Mouse (Mus musculus): Measurements from ENCODE around the gene Tulp2. TPM values are rescaled to one million over a fixed set of nuclear protein-coding genes. Genes with fewer than 3 reads are reported as not detected.

Gene Tulp2
- polyA plus RNA-seq (2015; fragmentation: Nextera tagmentation; extraction: Ambion mirVana), result 0.29 and 0.49 TPM in 2 replicates

GRCm38 (mm10) chr7:45481374-45481927 is at the start of gene Tulp2:
TSS of gene Tulp2 (plus strand) at chr7:45481877.

GRCm38 (mm10) chr7:45434203-45435015 is 47.3 kb upstream of the Tulp2 start, which contains the start of gene Gys1:
TSS of gene Gys1 (plus strand) at chr7:45434844.

DNA sequence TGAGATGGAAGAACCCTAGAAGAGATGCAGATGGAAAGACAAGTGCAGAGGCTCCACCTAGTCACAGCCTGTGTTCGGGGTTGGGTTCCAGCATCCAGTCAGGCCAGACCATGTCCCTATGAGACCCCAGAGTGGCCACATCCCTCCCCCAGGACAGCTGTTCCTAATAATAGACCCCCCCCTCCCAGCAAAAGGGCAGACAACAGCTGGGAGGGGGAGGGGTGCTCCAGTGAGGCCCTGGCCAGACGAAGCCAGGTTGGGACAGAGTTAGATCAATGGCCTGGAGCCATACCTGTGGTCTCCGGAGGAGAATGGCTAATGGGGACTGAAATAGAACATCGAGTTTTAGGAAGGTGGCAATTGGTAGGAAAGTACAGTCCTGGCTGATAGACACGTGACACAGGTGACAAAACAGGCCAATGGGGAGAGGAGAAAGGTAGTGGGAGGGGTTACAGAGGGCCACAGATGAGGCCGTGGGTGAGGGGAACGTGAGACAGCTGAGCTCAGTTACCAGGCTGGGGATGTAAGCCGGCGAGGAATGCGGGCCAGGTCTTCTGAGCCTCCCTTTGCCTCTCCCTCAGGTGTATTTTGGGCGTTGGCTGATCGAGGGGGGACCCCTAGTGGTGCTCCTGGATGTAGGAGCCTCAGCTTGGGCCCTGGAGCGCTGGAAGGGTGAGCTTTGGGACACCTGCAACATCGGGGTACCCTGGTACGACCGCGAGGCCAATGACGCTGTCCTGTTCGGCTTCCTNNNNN is 44.0 kb upstream of the Tulp2 start, which contains the start of gene Ruvbl2:
Gene Ruvbl2, minus strand, starts transcription at position 576 of the 756 bp plus-strand sequence.

GRCm38 (mm10) chr7:45459564-45460140 is 22.0 kb upstream of the Tulp2 start, which contains the start of gene Ftl1:
TSS of gene Ftl1 (minus strand) at chr7:45459884.

GRCm38 (mm10) chr7:45466283-45467089 is 15.2 kb upstream of the Tulp2 start, which contains the start of gene Bax:
TSS of gene Bax (minus strand) at chr7:45466898.

DNA sequence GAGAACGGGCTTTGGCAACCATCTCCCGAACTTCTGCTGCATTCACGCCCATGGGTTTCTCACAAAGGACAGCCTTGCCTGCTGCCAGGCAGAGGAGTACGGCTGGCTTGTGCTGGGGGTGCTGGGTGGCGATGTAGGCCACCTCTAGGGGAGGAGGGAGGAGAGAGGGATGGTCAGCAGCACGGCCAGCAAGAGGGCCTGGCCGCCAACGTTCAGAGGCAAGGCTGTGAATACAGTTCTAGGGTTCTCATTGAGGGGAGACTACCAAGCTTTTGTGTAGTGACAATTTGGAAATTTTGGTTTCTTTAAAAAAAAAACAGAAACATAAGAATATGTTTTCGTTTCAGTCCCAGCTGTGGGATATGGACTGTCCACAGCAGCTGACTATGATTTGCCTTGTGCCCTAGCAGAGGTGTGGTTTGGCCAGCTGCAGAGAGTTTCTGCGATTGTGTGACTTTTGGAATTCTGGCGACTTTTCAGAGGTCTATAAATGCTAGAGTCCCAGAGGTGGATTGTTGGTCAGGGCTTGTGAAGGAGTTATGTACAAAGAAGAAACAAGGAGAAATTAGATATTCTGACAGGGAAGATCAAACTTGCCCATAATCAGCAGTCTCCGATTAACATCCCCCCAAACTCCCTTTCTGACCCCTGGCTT is 5.2 kb downstream of the Tulp2 start, which contains the start of gene Gm45808:
Gene Gm45808, minus strand, starts transcription at position 51 of the 655 bp plus-strand sequence.

DNA sequence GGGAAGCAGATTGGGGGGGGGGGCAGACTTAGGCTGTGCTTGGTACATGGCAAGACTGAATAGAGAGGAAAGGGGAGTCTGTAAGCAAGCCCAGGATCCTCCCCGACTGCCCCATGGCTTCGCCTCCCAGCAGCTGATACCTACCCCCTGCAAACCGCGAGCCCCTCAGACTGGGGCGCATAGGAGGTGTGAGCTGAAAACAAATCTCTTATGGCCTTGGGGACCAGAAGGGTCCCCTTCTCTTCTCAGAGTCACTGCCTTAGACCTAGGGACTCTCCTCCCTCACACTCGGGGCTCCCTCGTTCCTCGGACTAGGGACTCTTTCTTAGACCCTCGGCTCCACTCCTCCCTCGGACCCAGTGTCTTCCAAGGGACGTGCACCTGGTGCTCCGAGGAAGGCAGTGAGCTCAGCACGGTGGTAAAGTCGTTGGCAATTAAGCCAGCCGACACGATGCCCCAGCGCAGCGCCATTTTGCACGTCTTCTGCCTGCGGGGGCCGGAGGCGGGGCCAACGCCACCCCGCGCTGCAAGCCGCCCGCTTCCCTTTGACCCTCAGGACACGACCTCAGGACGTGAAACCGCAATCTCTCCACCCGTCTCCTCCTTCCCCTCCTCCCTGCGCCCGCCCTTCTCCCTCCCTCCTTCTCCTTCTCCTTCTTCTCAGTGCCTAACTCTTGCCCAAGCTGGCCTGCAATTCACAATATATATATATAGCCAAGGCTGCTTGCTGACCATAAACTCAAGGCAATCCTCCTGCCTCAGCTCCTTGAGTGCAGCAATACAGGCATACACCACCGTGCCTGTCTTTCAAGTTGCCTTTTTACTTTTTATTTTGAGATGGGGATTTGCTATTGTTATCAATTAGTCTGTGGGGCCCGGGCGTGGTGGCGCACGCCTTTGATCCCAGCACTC is 6.9 kb downstream of the Tulp2 start, which contains the start of gene Dhdh:
Gene Dhdh, minus strand, starts transcription at position 513 of the 912 bp plus-strand sequence.

DNA sequence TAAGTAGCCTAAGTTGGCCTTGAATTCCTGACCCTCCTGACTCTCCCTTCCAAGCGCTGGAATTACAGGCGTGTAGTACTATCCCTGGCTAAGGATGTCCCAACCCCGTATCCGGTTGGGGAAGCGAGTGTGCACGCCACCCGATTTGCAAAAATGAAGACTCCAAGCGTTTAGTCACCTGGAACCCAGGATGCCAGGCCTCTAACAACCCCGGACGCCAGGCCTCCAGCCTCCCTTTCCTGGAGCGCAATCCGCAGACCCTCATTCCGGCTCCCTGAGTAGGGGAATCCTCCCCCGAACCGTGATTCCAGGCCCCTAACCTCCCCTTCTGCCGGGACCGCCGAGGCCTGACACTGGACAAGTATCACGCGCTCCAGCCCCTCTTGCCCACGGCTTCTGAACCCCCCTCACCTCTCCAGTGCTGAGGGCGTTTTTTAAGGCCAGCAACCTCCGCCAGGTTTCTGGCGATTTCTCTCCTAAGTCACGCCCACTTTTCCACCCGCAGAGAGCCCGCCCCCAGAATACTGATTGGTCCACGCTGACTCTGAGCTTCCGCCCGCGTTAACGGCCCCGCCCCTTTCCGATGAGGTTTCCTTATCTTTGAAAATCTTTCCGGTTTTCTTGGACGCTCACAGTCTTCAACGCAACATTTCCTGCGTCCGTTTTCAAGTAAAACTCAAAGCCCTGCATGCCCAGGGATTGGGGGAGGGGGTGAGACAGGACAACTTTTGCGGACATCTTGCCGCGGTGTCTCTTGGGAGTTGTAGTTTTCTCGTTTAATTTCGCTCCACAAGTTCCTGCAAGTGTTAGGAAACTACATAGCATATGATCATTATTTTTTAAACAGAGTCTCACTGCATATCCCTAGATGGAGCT is 28.5 kb downstream of the Tulp2 start, which contains the start of gene Nucb1:
Gene Nucb1, minus strand, starts transcription at position 495 of the 876 bp plus-strand sequence.

DNA sequence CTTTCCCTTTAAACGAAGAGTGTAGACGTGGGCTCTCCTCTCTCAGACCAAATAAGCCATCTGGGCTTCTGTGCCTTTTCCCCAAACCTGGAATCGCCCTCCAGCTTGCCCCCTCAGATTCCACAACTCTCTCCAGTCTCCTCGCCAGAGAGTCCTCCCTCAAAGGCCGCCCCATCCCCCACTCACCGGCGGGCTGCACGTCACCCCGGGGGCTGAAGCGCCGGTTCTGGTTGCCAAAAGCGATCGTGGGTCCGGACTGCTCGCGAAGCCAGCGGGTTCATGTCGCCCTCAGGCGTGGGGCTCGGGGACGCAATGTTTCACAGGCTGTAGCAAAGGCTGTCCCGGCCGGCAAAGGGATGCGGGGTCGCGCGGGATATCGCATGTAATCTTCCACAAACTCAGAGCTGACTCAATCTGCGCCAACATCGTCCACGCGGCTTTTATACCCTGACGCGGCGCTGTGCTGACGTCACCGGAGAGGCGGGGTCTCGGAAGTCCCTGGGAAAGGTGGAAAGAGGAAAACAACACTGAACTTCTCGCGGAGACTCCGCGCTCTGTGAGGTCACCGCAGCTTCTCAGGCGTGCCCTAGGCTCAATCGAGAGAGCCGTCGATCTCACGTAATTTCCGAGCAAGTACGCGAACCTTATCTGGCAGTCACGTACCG is 44.3 kb downstream of the Tulp2 start, which contains the start of the genes Ppp1r15a and Plekha4:
Gene Ppp1r15a, minus strand, starts transcription at position 460 of the 665 bp plus-strand sequence.
Gene Plekha4, plus strand, starts transcription at position 522 of the 665 bp plus-strand sequence.

GRCm38 (mm10) chr7:45554744-45555143 is 73.1 kb downstream of the Tulp2 start, which contains the start of gene Hsd17b14:
TSS of gene Hsd17b14 (plus strand) at chr7:45554893.

DNA sequence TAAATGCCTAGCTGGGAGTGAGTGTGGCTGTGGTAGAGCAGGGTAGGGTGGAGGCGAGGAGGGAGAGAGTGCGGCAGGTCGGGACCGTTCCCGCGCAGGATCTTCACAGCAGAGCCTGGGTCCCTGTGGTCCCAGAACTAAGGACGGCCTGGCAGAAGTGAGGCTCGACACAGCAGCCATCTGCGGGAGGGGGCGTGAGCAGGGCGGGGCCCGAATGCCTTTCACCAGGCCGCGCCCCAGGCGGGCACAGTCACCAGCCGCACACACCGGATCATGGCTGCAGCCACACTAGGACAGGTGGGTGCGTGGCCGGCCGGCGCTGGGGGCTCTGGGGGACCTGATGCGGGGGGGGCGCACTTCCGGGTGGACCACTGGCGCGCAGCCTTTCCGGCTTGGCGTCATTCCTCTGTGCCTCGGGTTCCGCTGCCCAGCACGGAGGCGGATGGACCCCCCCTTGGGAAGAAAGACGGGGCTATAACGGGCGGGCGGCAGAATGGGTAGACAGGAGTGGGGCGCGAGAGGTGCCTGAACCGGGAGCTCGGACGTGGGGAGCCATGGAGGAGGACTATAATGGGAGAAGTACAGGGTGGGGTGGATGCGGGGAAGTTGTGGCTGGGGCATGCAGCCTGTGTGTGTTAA is 88.5 kb downstream of the Tulp2 start, which contains the start of gene Bcat2:
Gene Bcat2, plus strand, starts transcription at position 51 of the 639 bp plus-strand sequence.

Small RNAs within 50 kb of the gene (microRNA-seq; reads per million reads assigned to microRNA genes)
- not detected for gene Gm22133

Other genes starting within 250 kb of the Tulp2 start
- 3.1 and 4.6 TPM in 2 replicates for gene Cd37, start 242.8 kb upstream of the Tulp2 start, polyA plus RNA-seq (2015; fragmentation: Nextera tagmentation; extraction: Ambion mirVana)
- gene Slc6a16, start 240.8 kb upstream of the Tulp2 start, polyA plus RNA-seq (2015; fragmentation: Nextera tagmentation; extraction: Ambion mirVana), result 2.2 and 2.6 TPM in 2 replicates
- not detected in 2 replicates for gene Slc6a21, start 204.4 kb upstream of the Tulp2 start, polyA plus RNA-seq (2015; fragmentation: Nextera tagmentation; extraction: Ambion mirVana)
- gene Trpm4, start 148.1 kb upstream of the Tulp2 start, polyA plus RNA-seq (2015; fragmentation: Nextera tagmentation; extraction: Ambion mirVana), result 11.8 and 12.6 TPM in 2 replicates
- 0.52 and 0.62 TPM in 2 replicates for gene Hrc, start 146.6 kb upstream of the Tulp2 start, polyA plus RNA-seq (2015; fragmentation: Nextera tagmentation; extraction: Ambion mirVana)
- 33.9 and 35.6 TPM in 2 replicates for gene Ppfia3, start 114.9 kb upstream of the Tulp2 start, polyA plus RNA-seq (2015; fragmentation: Nextera tagmentation; extraction: Ambion mirVana)
- gene Lin7b, start 111.3 kb upstream of the Tulp2 start, polyA plus RNA-seq (2015; fragmentation: Nextera tagmentation; extraction: Ambion mirVana), result 111 and 123 TPM in 2 replicates
- gene Snrnp70, start 86.1 kb upstream of the Tulp2 start, polyA plus RNA-seq (2015; fragmentation: Nextera tagmentation; extraction: Ambion mirVana), result 146 and 152 TPM in 2 replicates
- not detected in 2 replicates for gene Kcna7, start 76.2 kb upstream of the Tulp2 start, polyA plus RNA-seq (2015; fragmentation: Nextera tagmentation; extraction: Ambion mirVana)
- gene Ntf5, start 68.2 kb upstream of the Tulp2 start, polyA plus RNA-seq (2015; fragmentation: Nextera tagmentation; extraction: Ambion mirVana), result 0.10 TPM in 1 of 2 replicates, not detected in the other
- 0.37 and 0.48 TPM in 2 replicates for gene Lhb, start 61.1 kb upstream of the Tulp2 start, polyA plus RNA-seq (2015; fragmentation: Nextera tagmentation; extraction: Ambion mirVana)
- 16.4 and 18.9 TPM in 2 replicates for gene Gys1, start 47.0 kb upstream of the Tulp2 start, polyA plus RNA-seq (2015; fragmentation: Nextera tagmentation; extraction: Ambion mirVana)
- gene Ruvbl2, start 43.8 kb upstream of the Tulp2 start, polyA plus RNA-seq (2015; fragmentation: Nextera tagmentation; extraction: Ambion mirVana), result 83.2 and 91.0 TPM in 2 replicates
- gene Ftl1, start 22.0 kb upstream of the Tulp2 start, polyA plus RNA-seq (2015; fragmentation: Nextera tagmentation; extraction: Ambion mirVana), result 3,929 and 4,285 TPM in 2 replicates
- 248 and 251 TPM in 2 replicates for gene Bax, start 15.0 kb upstream of the Tulp2 start, polyA plus RNA-seq (2015; fragmentation: Nextera tagmentation; extraction: Ambion mirVana)
- not detected in 2 replicates for gene Gm45808, start 4.9 kb downstream of the Tulp2 start, polyA plus RNA-seq (2015; fragmentation: Nextera tagmentation; extraction: Ambion mirVana)
- gene Dhdh, start 6.9 kb downstream of the Tulp2 start, polyA plus RNA-seq (2015; fragmentation: Nextera tagmentation; extraction: Ambion mirVana), result 5.4 and 5.5 TPM in 2 replicates
- 143 and 157 TPM in 2 replicates for gene Nucb1, start 28.5 kb downstream of the Tulp2 start, polyA plus RNA-seq (2015; fragmentation: Nextera tagmentation; extraction: Ambion mirVana)
- 18.4 and 20.1 TPM in 2 replicates for gene Ppp1r15a, start 44.4 kb downstream of the Tulp2 start, polyA plus RNA-seq (2015; fragmentation: Nextera tagmentation; extraction: Ambion mirVana)
- 5.5 and 6.7 TPM in 2 replicates for gene Plekha4, start 44.5 kb downstream of the Tulp2 start, polyA plus RNA-seq (2015; fragmentation: Nextera tagmentation; extraction: Ambion mirVana)
- gene Hsd17b14, start 73.0 kb downstream of the Tulp2 start, polyA plus RNA-seq (2015; fragmentation: Nextera tagmentation; extraction: Ambion mirVana), result 0.62 and 0.81 TPM in 2 replicates
- gene Bcat2, start 88.3 kb downstream of the Tulp2 start, polyA plus RNA-seq (2015; fragmentation: Nextera tagmentation; extraction: Ambion mirVana), result 19.8 and 21.5 TPM in 2 replicates
- not detected in 2 replicates for gene Fgf21, start 133.6 kb downstream of the Tulp2 start, polyA plus RNA-seq (2015; fragmentation: Nextera tagmentation; extraction: Ambion mirVana)
- gene Fut1, start 135.4 kb downstream of the Tulp2 start, polyA plus RNA-seq (2015; fragmentation: Nextera tagmentation; extraction: Ambion mirVana), result 0.14 TPM in 1 of 2 replicates, not detected in the other
- gene Izumo1, start 139.9 kb downstream of the Tulp2 start, polyA plus RNA-seq (2015; fragmentation: Nextera tagmentation; extraction: Ambion mirVana), result 0.10 TPM in 1 of 2 replicates, not detected in the other
- gene Rasip1, start 145.6 kb downstream of the Tulp2 start, polyA plus RNA-seq (2015; fragmentation: Nextera tagmentation; extraction: Ambion mirVana), result 18.8 and 19.9 TPM in 2 replicates
- 4.5 and 5.3 TPM in 2 replicates for gene Mamstr, start 158.1 kb downstream of the Tulp2 start, polyA plus RNA-seq (2015; fragmentation: Nextera tagmentation; extraction: Ambion mirVana)
- gene Fut2, start 184.5 kb downstream of the Tulp2 start, polyA plus RNA-seq (2015; fragmentation: Nextera tagmentation; extraction: Ambion mirVana), result 0.10 and 0.12 TPM in 2 replicates
- gene Ntn5, start 202.1 kb downstream of the Tulp2 start, polyA plus RNA-seq (2015; fragmentation: Nextera tagmentation; extraction: Ambion mirVana), result 1.4 and 1.6 TPM in 2 replicates
- 0.45 and 0.58 TPM in 2 replicates for gene Sec1, start 212.5 kb downstream of the Tulp2 start, polyA plus RNA-seq (2015; fragmentation: Nextera tagmentation; extraction: Ambion mirVana)
- 92.0 and 100.0 TPM in 2 replicates for gene Car11, start 218.0 kb downstream of the Tulp2 start, polyA plus RNA-seq (2015; fragmentation: Nextera tagmentation; extraction: Ambion mirVana)
- 6.3 and 8.5 TPM in 2 replicates for gene Dbp, start 223.2 kb downstream of the Tulp2 start, polyA plus RNA-seq (2015; fragmentation: Nextera tagmentation; extraction: Ambion mirVana)
- gene Rpl18, start 233.6 kb downstream of the Tulp2 start, polyA plus RNA-seq (2015; fragmentation: Nextera tagmentation; extraction: Ambion mirVana), result 516 and 551 TPM in 2 replicates
- gene Sphk2, start 236.1 kb downstream of the Tulp2 start, polyA plus RNA-seq (2015; fragmentation: Nextera tagmentation; extraction: Ambion mirVana), result 18.9 and 20.8 TPM in 2 replicates
- gene Fam83e, start 239.3 kb downstream of the Tulp2 start, polyA plus RNA-seq (2015; fragmentation: Nextera tagmentation; extraction: Ambion mirVana), result 0.14 TPM in 1 of 2 replicates, not detected in the other
- not detected in 2 replicates for gene Spaca4, start 243.9 kb downstream of the Tulp2 start, polyA plus RNA-seq (2015; fragmentation: Nextera tagmentation; extraction: Ambion mirVana)

Measured in neural tube, postnatal 0 days (tissue).